Comparison of ENCODE assay signal across 8 mouse cellular contexts in genomic region chr2:35651297-35651731, GRCm38 (mm10).
DNase-seq lines count a peak whose midpoint lies in the region; ATAC-seq and TF ChIP-seq lines count a peak whose summit lies in the region.

No protein-coding gene starts in this region.

- WGBS in midbrain, embryonic 10.5 days: 78% methylated on average over 6 of the region's 6 CpGs
- WGBS in midbrain, embryonic 15.5 days: 50% methylated on average over 6 of the region's 6 CpGs
- 48% methylated on average over 6 of the region's 6 CpGs for WGBS in hindbrain, embryonic 13.5 days
- WGBS in lung, embryonic 14.5 days: 51% methylated on average over 6 of the region's 6 CpGs

- H3K9ac ChIP-seq in midbrain, embryonic 15.5 days: no peak overlapping the region
- no peak overlapping the region for H3K9ac ChIP-seq in hindbrain, embryonic 13.5 days
- no peak overlapping the region for H3K9ac ChIP-seq in lung, embryonic 14.5 days

- no peaks in the 10 kb centered on the region for H3K9me3 ChIP-seq in midbrain, embryonic 10.5 days (replicated peaks)
- no peaks in the 10 kb centered on the region for H3K9me3 ChIP-seq in midbrain, embryonic 15.5 days
- H3K9me3 ChIP-seq in hindbrain, embryonic 13.5 days: no peaks in the 10 kb centered on the region
- H3K9me3 ChIP-seq in lung, embryonic 14.5 days (ENCODE audit: low read depth, low read length): no peaks in the 10 kb centered on the region

- TF ChIP-seq CTCF in lung, embryonic 14.5 days (IDR thresholded peaks at IDR 0.05; ENCODE audit: low read depth): peak; percentile 46

- H3K4me3 ChIP-seq in midbrain, embryonic 10.5 days: no peak overlapping the region
- H3K4me3 ChIP-seq in midbrain, embryonic 15.5 days: no peak overlapping the region
- H3K4me3 ChIP-seq in hindbrain, embryonic 13.5 days: no peak overlapping the region
- H3K4me3 ChIP-seq in lung, embryonic 14.5 days (ENCODE audit: low read depth, low read length): no peak overlapping the region

- no peaks in the 10 kb centered on the region for H3K36me3 ChIP-seq in midbrain, embryonic 10.5 days
- H3K36me3 ChIP-seq in midbrain, embryonic 15.5 days (replicated peaks): no peaks in the 10 kb centered on the region
- no peaks in the 10 kb centered on the region for H3K36me3 ChIP-seq in hindbrain, embryonic 13.5 days
- H3K36me3 ChIP-seq in lung, embryonic 14.5 days (ENCODE audit: insufficient read depth): peaks cover 12% of the 10 kb centered on the region; the same call in 1 of the 2 replicates

- 0 out of 2 replicates have a peak overlapping the region, but pooled peaks have one; percentile 33 for H3K27ac ChIP-seq in midbrain, embryonic 10.5 days (replicated peaks)
- H3K27ac ChIP-seq in midbrain, embryonic 15.5 days: no peak overlapping the region
- H3K27ac ChIP-seq in hindbrain, embryonic 13.5 days: 0 out of 2 replicates have a peak overlapping the region, but pooled peaks have one; percentile 35
- no peak overlapping the region for H3K27ac ChIP-seq in lung, embryonic 14.5 days (ENCODE audit: low read depth)

- no peak overlapping the region for H3K4me2 ChIP-seq in midbrain, embryonic 15.5 days
- no peak overlapping the region for H3K4me2 ChIP-seq in hindbrain, embryonic 13.5 days
- H3K4me2 ChIP-seq in lung, embryonic 14.5 days: no peak overlapping the region

- no peak for ATAC-seq in CD4-positive, CD25-positive, alpha-beta regulatory T cell, adult 4 months
- ATAC-seq in midbrain, embryonic 15.5 days (replicated peaks): no peak
- no peak for ATAC-seq in hindbrain, embryonic 13.5 days (ENCODE audit: low FRiP score)
- ATAC-seq in lung, embryonic 14.5 days (ENCODE audit: insufficient read depth): no peak
- ATAC-seq in activated CD4-positive, CD25-positive, alpha-beta regulatory T cell, adult 4 months: no peak

- peaks cover 37% of the 10 kb centered on the region for H3K4me1 ChIP-seq in midbrain, embryonic 10.5 days
- peaks cover 8% of the 10 kb centered on the region for H3K4me1 ChIP-seq in midbrain, embryonic 15.5 days
- H3K4me1 ChIP-seq in hindbrain, embryonic 13.5 days (replicated peaks): peaks cover 21% of the 10 kb centered on the region
- no peaks in the 10 kb centered on the region for H3K4me1 ChIP-seq in lung, embryonic 14.5 days (ENCODE audit: insufficient read depth)

- no peaks in the 10 kb centered on the region for H3K27me3 ChIP-seq in midbrain, embryonic 10.5 days (ENCODE audit: low read depth, poor library complexity, severe bottlenecking)
- no peaks in the 10 kb centered on the region for H3K27me3 ChIP-seq in midbrain, embryonic 15.5 days (replicated peaks)
- no peaks in the 10 kb centered on the region for H3K27me3 ChIP-seq in hindbrain, embryonic 13.5 days
- H3K27me3 ChIP-seq in lung, embryonic 14.5 days (ENCODE audit: insufficient read depth, low read length): no peaks in the 10 kb centered on the region

- DNase-seq in CD4-positive, CD25-positive, alpha-beta regulatory T cell, adult 2 months (ENCODE audit: low read depth, low spot score): peak; percentile 6
- no peak for DNase-seq in midbrain, embryonic 10.5 days (ENCODE audit: low spot score)
- DNase-seq in cerebellum, postnatal 14 days: peak; percentile 80 to 88
- peak; percentile 13 for DNase-seq in lung, embryonic 14.5 days

Comparison
In these comparisons a context has a peak if more than half of its experiments do, and no peak if none do; other contexts are left out.
1. H3K27ac ChIP-seq: peak in midbrain, embryonic 10.5 days (single experiment) and hindbrain, embryonic 13.5 days (single experiment); none in midbrain, embryonic 15.5 days (single experiment) and lung, embryonic 14.5 days (single experiment).